19 mouse cellular contexts compared by ENCODE assay signal in the genomic region with DNA sequence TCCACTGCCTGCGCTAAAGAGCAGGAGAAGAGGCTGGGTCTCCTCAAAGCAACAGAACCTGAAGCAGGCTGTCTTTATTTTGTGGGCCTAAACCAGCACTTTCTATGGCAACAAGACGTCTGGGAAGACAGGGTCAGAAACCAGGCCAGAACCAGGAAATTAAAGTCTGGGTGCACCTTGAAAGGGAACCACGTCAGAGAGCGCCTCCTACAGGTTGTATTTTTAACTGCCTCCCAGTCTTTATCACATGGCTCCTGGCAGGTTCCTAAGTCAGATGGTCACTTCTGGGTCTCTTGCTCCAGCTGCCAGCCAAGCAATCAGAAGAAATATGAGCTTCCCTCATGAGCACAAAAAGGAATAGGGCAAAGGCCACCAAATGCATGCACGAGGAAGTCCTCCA.
DNase-seq lines count a peak whose midpoint lies in the region; ATAC-seq and TF ChIP-seq lines count a peak whose summit lies in the region.
"Had no signal": no experiment of that assay in that cellular context is flagged by ENCODE, and none has a peak within 500 bp of the region (broad histone marks: within the 10 kb centered on the region; RNA-seq: fewer than 3 reads in every experiment).

No protein-coding gene starts in this region.

- H3K9ac ChIP-seq in kidney, postnatal 0 days (ENCODE audit: low read depth, low read length) = no peak overlapping the region
- no peak overlapping the region for H3K9ac ChIP-seq in ES-E14 (ENCODE audit: insufficient read depth, low read depth, low read length, poor library complexity, severe bottlenecking)
- H3K9ac ChIP-seq: hindbrain, embryonic 12.5 days; limb, embryonic 13.5 days; neural tube, embryonic 13.5 days had no signal

- H3K27ac ChIP-seq in kidney, postnatal 0 days = no peak overlapping the region
- no peak overlapping the region for H3K27ac ChIP-seq in ES-E14 (ENCODE audit: insufficient read depth, low read depth, low read length, poor library complexity, severe bottlenecking)
- no peak overlapping the region for H3K27ac ChIP-seq in midbrain, embryonic 10.5 days (replicated peaks)
- H3K27ac ChIP-seq: embryonic facial prominence, embryonic 10.5 days; gastrocnemius, adult 2 months; hindbrain, embryonic 12.5 days; limb, embryonic 13.5 days; neural tube, embryonic 13.5 days had no signal

- no peaks in the 10 kb centered on the region for H3K27me3 ChIP-seq in kidney, postnatal 0 days (ENCODE audit: insufficient read depth, low read length)
- no peaks in the 10 kb centered on the region for H3K27me3 ChIP-seq in midbrain, embryonic 10.5 days (ENCODE audit: low read depth, poor library complexity, severe bottlenecking)
- H3K27me3 ChIP-seq: hindbrain, embryonic 12.5 days; neural tube, embryonic 13.5 days had no signal

- no peaks in the 10 kb centered on the region for H3K9me3 ChIP-seq in kidney, postnatal 0 days (replicated peaks; ENCODE audit: low read length)
- no peaks in the 10 kb centered on the region for H3K9me3 ChIP-seq in ES-E14 (ENCODE audit: control insufficient read depth, insufficient read depth, low read depth, low read length)
- no peaks in the 10 kb centered on the region for H3K9me3 ChIP-seq in midbrain, embryonic 10.5 days (replicated peaks)
- H3K9me3 ChIP-seq: embryonic facial prominence, embryonic 10.5 days; hindbrain, embryonic 12.5 days; limb, embryonic 13.5 days; neural tube, embryonic 13.5 days had no signal

- TF ChIP-seq CTCF in kidney, postnatal 0 days (IDR thresholded peaks at IDR 0.05; ENCODE audit: low read depth) = peak; percentile 27
- no peak for TF ChIP-seq CTCF in lung, adult 2 months (IDR thresholded peaks at IDR 0.05; ENCODE audit: insufficient read depth, low read length)

- H3K4me1 ChIP-seq in kidney, postnatal 0 days (replicated peaks; ENCODE audit: insufficient read depth, low read length) = no peaks in the 10 kb centered on the region
- no peaks in the 10 kb centered on the region for H3K4me1 ChIP-seq in ES-E14 (ENCODE audit: control insufficient read depth in 2 of 2, insufficient read depth in 2 of 2, low read length in 2 of 2, poor library complexity in 1 of 2)
- H3K4me1 ChIP-seq in lung, adult 2 months (ENCODE audit: control insufficient read depth, insufficient read depth, low read length) = no peaks in the 10 kb centered on the region
- peaks cover 27% of the 10 kb centered on the region for H3K4me1 ChIP-seq in midbrain, embryonic 10.5 days

- no peak for DNase-seq in kidney, postnatal 0 days (ENCODE audit: low spot score)
- no peak for DNase-seq in kidney, postnatal 25 days
- peak; percentile 11 to 23 for DNase-seq in B cell, adult 2 months
- peak; percentile 8 for DNase-seq in ES-E14 (ENCODE audit: low read depth, low spot score)
- peak; percentile 3 for DNase-seq in c-Kit-positive CD71-positive TER-119-positive erythroid progenitor cells, embryonic 14.5 days (ENCODE audit: low spot score)
- no peak for DNase-seq in lung, adult 2 months
- DNase-seq in midbrain, embryonic 10.5 days (ENCODE audit: low spot score) = no peak
- DNase-seq: cerebellum, adult 8-10 months; gastrocnemius, adult 2 months; heart, adult 18-20 months; lung, postnatal 14 days; midbrain, embryonic 14.5 days; right cerebral cortex, postnatal 14 days; spleen, adult 18-20 months had no signal

- H3K4me3 ChIP-seq in kidney, postnatal 0 days (replicated peaks; ENCODE audit: low read depth, low read length) = no peak overlapping the region
- H3K4me3 ChIP-seq in ES-E14 (ENCODE audit: insufficient read depth in 1 of 2, low read depth in 1 of 2, low read length in 2 of 2, poor library complexity in 1 of 2, severe bottlenecking in 1 of 2) = no peak overlapping the region
- H3K4me3 ChIP-seq in lung, adult 2 months (replicated peaks; ENCODE audit: extremely low read depth, low read depth, low read length) = no peak overlapping the region
- no peak overlapping the region for H3K4me3 ChIP-seq in midbrain, embryonic 10.5 days
- H3K4me3 ChIP-seq: embryonic facial prominence, embryonic 10.5 days; gastrocnemius, adult 2 months; hindbrain, embryonic 12.5 days; limb, embryonic 13.5 days; neural tube, embryonic 13.5 days had no signal

- WGBS in kidney, postnatal 0 days = 79% methylated on average over 5 of the region's 5 CpGs
- 85% methylated on average over 5 of the region's 5 CpGs for WGBS in lung, adult 2 months
- 90% methylated on average over 5 of the region's 5 CpGs for WGBS in midbrain, embryonic 10.5 days

- H3K36me3 ChIP-seq in kidney, postnatal 0 days (ENCODE audit: insufficient read depth, low read length) = no peaks in the 10 kb centered on the region
- no peaks in the 10 kb centered on the region for H3K36me3 ChIP-seq in ES-E14 (ENCODE audit: control insufficient read depth, insufficient read depth, low read length, poor library complexity, severe bottlenecking)
- H3K36me3 ChIP-seq in midbrain, embryonic 10.5 days = no peaks in the 10 kb centered on the region
- H3K36me3 ChIP-seq: embryonic facial prominence, embryonic 10.5 days; hindbrain, embryonic 12.5 days; limb, embryonic 13.5 days; neural tube, embryonic 13.5 days had no signal

- in situ Hi-C loops in ES-E14 (cut with MboI; ENCODE audit: low sequenced_read_pairs in 2 of 2, unreplicated experiment in 2 of 2) = no loop called here

- no peak overlapping the region for H3K4me2 ChIP-seq in kidney, postnatal 0 days (ENCODE audit: low read length)
- H3K4me2 ChIP-seq: hindbrain, embryonic 12.5 days; limb, embryonic 13.5 days; neural tube, embryonic 13.5 days had no signal

- no peak for TF ChIP-seq POLR2A in lung, adult 2 months (IDR thresholded peaks at IDR 0.05; ENCODE audit: borderline replicate concordance, extremely low read depth, low read depth, low read length)

- no peak for ATAC-seq in kidney, postnatal 0 days (replicated peaks; ENCODE audit: low FRiP score, low read depth)
- ATAC-seq: inflammation-experienced regulatory T-cells, adult 6 months had no signal

TF ChIP-seq in ES-E14, 5 proteins besides CTCF, POLR2A, EP300 and RAD21:
- no peak for TF ChIP-seq ZNF384 (IDR thresholded peaks at IDR 0.05; ENCODE audit: low read depth, low read length)

Comparison
In these comparisons a context has a peak if more than half of its experiments do, and no peak if none do; other contexts are left out.
1. DNase-seq: peak in B cell, adult 2 months (2 of 2), ES-E14 (single experiment) and c-Kit-positive CD71-positive TER-119-positive erythroid progenitor cells, embryonic 14.5 days (single experiment); none in kidney, postnatal 0 days (single experiment), kidney, postnatal 25 days (0 of 2), lung, adult 2 months (single experiment) and midbrain, embryonic 10.5 days (single experiment).